Mouse (Mus musculus): ENCODE measurements around the gene Epb41l1. TPM values are rescaled to one million over a fixed set of nuclear protein-coding genes. Genes with fewer than 3 reads are reported as not detected.
A peak's percentile ranks its signal among the peaks of the same experiment; 100 is the strongest.

Epb41l1 gene
- polyA plus RNA-seq, 1 experiment = 4.9 TPM

DNA sequence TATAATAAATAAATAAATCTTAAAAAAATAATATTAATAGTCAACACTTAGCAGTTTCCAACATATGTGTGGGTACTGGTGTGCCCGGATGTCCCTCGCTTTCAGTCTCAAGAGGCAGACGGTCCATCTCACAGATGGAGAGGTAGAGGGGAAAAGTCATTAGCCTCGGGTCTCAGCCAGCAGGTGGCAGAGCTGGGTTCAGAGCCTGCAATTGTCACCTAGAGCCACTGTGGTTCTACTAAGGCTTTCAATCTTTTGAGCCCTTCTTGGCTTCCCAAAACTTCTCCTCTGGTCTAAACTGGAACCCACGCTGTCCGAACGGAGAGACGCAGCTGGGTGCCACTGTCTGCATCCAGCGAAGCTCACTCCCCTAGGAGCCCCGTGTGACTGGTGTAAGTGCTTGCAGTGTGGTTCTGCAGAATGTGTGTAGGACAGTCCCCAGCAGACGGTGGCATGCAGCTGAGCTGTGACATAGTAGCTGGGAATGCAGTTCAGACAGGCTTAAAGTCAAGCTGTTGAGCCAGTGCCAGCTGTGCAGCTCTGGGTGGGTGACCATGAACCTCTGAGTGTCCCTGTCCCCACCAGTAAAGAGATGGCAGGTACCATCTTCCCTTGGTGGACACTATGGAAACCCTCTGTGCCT is 163.6 kb downstream of the Epb41l1 start:
- H3K27ac ChIP-seq (ENCODE audit: control insufficient read depth, insufficient read depth, low read length) = no peak overlapping the region
- DNase-seq = peak; percentile 15
- H3K4me1 ChIP-seq (replicated peaks; ENCODE audit: control insufficient read depth, insufficient read depth, low read length) = no peaks in the 10 kb centered on the region
- TF ChIP-seq POLR2A (IDR thresholded peaks at IDR 0.05; ENCODE audit: control insufficient read depth, extremely low read depth, insufficient read depth, low read length, poor library complexity) (no peak), CTCF (IDR thresholded peaks at IDR 0.05; ENCODE audit: borderline replicate concordance, control insufficient read depth, extremely low read depth, insufficient read depth, low read length, poor library complexity) (no peak)
- H3K27me3 ChIP-seq (ENCODE audit: control insufficient read depth, insufficient read depth, low read length) = no peaks in the 10 kb centered on the region
- WGBS = 61% methylated on average over 11 of the region's 11 CpGs
- no peak overlapping the region for H3K4me3 ChIP-seq (ENCODE audit: control insufficient read depth, insufficient read depth, low read length)
- no peaks in the 10 kb centered on the region for H3K36me3 ChIP-seq (ENCODE audit: control insufficient read depth, insufficient read depth, low read length)

DNA sequence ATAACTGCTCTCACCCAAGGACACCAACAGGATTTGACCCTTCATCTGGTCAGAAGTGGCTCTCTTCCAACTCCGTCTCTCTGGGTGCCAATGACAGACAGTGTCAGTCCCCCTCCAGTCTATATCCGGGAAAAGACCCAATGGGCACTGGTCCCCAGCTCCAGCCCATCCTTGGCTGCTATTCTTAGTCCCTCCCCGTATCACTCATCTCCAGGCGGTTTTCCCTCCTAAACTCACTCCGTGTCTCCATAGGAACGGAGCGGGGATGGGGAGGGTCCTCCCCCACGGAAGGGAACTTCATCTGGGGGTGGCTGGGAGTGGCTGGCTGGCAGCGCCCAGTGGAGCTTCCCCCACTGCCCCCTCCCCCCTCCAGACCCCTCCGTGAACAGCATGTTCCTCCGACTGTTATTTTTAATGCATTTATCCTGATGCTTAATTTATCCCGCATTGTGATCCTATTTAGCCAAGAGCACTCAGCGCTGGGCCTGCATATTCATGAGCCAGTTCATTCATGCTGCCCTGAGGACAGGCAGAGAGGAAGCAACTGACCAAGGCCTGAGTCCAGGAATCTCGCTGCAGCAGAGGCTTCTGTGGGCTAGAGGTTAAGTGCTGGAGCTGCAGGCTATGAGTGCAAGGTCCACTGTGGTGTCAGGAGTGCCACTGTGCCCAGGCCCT is 164.2 kb downstream of the Epb41l1 start:
- Histone ChIP-seq H3K27ac (ENCODE audit: control insufficient read depth, insufficient read depth, low read length) (no peak overlapping the region), H3K4me3 (ENCODE audit: control insufficient read depth, insufficient read depth, low read length) (no peak overlapping the region), H3K36me3 (ENCODE audit: control insufficient read depth, insufficient read depth, low read length) (no peaks in the 10 kb centered on the region), H3K27me3 (ENCODE audit: control insufficient read depth, insufficient read depth, low read length) (no peaks in the 10 kb centered on the region), H3K4me1 (replicated peaks; ENCODE audit: control insufficient read depth, insufficient read depth, low read length) (no peaks in the 10 kb centered on the region)
- DNase-seq = no peak
- no peak for TF ChIP-seq CTCF (IDR thresholded peaks at IDR 0.05; ENCODE audit: borderline replicate concordance, control insufficient read depth, extremely low read depth, insufficient read depth, low read length, poor library complexity)
- TF ChIP-seq POLR2A (IDR thresholded peaks at IDR 0.05; ENCODE audit: control insufficient read depth, extremely low read depth, insufficient read depth, low read length, poor library complexity) = no peak
- 75% methylated on average over 14 of the region's 14 CpGs for WGBS

DNA sequence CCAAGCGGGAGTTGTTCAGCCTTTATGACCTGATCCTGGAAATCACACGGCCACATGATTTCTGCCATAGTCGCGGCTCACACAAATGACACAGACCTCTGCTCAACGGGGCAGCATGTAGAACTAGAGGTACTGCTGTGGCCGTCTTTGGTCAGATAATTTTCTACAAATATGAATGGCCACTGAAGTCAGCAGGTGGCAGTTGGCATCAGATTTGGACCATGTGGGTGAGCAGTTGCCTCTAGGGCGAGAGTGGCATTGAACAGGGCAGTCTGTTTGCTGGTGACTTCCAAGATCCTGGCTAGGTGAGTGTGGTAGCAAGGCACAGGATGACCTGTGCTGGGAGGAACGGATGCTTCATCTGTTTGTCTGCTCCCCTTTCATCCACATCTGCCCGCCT is 168.8 kb downstream of the Epb41l1 start:
- Histone ChIP-seq H3K36me3 (ENCODE audit: control insufficient read depth, insufficient read depth, low read length) (no peaks in the 10 kb centered on the region), H3K27ac (ENCODE audit: control insufficient read depth, insufficient read depth, low read length) (no peak overlapping the region), H3K4me1 (replicated peaks; ENCODE audit: control insufficient read depth, insufficient read depth, low read length) (no peaks in the 10 kb centered on the region), H3K4me3 (ENCODE audit: control insufficient read depth, insufficient read depth, low read length) (no peak overlapping the region), H3K27me3 (ENCODE audit: control insufficient read depth, insufficient read depth, low read length) (no peaks in the 10 kb centered on the region)
- WGBS = 92% methylated on average over 9 of the region's 9 CpGs
- DNase-seq = no peak
- TF ChIP-seq POLR2A (IDR thresholded peaks at IDR 0.05; ENCODE audit: control insufficient read depth, extremely low read depth, insufficient read depth, low read length, poor library complexity) (no peak), CTCF (IDR thresholded peaks at IDR 0.05; ENCODE audit: borderline replicate concordance, control insufficient read depth, extremely low read depth, insufficient read depth, low read length, poor library complexity) (no peak)

Other genes with a start within 250 kb of the Epb41l1 start
- 145 and 182 TPM in 2 replicates for gene Rbm39, start 240.7 kb upstream of the Epb41l1 start, polyA plus RNA-seq (2012; rRNA removed)
- gene Phf20, start 224.4 kb upstream of the Epb41l1 start, polyA plus RNA-seq (2012; rRNA removed) = 23.1 and 25.2 TPM in 2 replicates
- gene Cnbd2, start 108.6 kb upstream of the Epb41l1 start, polyA plus RNA-seq (2012; rRNA removed) = 0.94 and 1.6 TPM in 2 replicates
- gene Scand1, start 108.2 kb upstream of the Epb41l1 start, polyA plus RNA-seq (2012; rRNA removed) = 326 and 425 TPM in 2 replicates
- gene Aar2, start 126.7 kb downstream of the Epb41l1 start, polyA plus RNA-seq (2012; rRNA removed) = 32.6 and 32.7 TPM in 2 replicates
- 93.5 and 98.2 TPM in 2 replicates for gene Dlgap4, start 192.8 kb downstream of the Epb41l1 start, polyA plus RNA-seq (2012; rRNA removed)